Mouse (Mus musculus) mature B cell (primary cell): ENCODE measurements around the gene Fam102a.

Experiments used
- in situ Hi-C: fragments of 300-500 bp; cut with MboI; formaldehyde crosslinking; loops from 2 replicates; pipeline ENCODE4 v1.14.3; 2019

The Fam102a gene

DNA sequence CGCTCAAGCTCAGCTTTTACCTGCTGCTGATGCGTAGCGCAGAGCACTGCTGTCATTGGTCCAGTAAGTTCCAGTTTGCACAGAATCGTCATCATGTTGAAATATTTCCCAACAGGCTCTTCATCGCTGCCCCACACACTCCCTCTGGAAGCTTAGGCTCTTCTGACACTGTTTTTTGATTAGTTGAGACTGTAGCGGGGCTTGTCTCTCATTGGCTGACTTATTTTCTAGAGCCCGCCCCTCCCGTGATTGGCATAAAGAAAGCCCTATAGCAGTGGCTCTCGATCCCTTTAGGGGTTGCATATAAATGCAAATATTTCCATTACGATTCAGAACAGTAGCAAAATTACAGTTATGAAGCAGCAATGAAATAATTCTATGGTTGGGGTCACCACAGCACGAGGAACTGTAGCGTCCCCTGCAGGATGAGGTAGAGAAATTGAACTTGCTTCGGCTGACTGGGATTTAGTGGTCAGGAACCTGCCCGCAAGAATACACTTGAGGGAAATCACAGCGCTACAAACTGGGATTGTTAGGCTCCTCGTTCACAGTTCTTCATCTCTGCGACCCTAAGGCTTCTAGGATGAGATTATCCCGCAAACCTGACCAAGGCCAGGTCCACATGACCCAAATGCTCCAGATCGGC lies 46.4 kb downstream of the Fam102a start:
- in situ Hi-C loops: no loop called here

- in situ Hi-C loops: no loop called here
These were observed 48.0 kb downstream of the Fam102a start for GRCm38 (mm10) chr2:32582830-32583799.

- in situ Hi-C loops: no loop called here
These were observed 50.1 kb downstream of the Fam102a start for GRCm38 (mm10) chr2:32585149-32585714.

DNA sequence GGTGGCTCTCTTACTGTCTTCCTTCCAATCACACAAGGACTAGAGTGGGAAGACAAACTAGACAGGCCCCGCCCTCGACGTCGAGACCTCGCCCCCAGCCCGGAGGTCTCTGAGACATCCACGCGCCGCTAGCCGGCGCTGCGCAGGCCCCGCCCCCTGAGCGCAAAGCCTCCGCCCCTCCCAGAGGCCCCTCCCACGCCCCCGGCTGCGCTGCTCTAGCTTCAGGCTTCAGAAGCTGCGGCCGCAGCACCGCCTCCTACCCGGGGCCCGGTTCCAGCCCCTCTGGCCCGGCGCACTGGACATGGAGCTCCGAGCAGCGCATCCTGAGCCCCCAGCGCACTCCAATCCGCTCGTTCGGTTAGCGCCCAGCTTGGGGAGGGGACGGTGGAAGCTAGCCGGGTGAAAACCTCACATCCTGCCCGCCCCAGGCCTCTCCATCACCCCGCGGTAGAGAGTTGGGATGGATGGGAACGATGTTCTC lies 51.8 kb downstream of the Fam102a start, which contains the start of gene St6galnac4:
St6galnac4 (plus strand) TSS at position 225 of the 481 bp plus-strand sequence.
- in situ Hi-C loops: no loop called here

GRCm38 (mm10) chr2:32587731-32588321 lies 52.7 kb downstream of the Fam102a start:
- in situ Hi-C loops: no loop called here

DNA sequence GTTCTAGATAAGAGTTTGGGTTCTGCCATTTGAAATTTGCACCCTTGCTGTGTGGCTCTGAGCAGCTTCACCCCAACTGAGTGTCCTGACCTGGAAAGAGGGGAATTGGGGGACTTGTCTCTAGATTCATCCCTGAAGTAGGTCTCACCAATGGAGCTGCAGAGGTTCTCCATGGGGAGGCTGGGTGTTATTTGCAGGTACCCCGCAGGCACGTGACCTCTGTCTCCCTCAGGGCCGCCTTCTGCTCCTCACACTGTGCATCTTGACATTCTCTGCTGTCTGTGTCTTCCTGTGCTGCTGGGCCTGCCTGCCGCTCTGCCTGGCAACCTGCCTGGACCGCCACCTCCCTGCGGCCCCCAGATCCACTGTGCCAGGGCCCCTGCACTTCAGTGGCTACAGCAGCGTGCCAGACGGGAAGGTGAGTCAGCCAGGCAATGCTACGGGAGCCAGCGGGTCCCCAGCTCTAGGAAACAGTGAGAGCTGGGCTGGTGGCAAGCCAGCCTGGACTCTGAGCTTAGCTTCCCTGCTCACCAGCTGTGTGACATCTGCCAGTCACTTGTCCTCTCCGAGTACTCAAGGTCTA lies 54.2 kb downstream of the Fam102a start:
- in situ Hi-C loops: no loop called here

DNA sequence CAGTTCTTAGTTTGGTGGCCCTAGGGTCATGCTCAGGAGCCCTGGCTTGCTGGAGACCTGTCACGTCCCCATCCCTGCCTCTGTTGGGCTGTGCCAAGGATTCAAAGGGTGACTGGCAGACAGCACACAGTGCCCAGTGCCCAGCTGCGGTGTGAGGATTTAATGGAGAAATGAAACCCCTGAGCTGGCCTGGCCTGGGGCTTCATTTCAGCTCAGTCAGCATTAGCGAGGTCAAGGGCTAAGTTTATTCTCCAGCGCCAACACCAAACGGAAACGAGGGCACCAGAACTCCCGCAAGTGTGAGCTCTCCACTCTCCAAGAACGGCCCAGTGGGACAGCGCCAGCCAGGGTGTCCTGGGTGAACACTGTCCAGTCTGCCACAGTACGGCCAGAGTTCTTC lies 55.1 kb downstream of the Fam102a start:
- in situ Hi-C loops: no loop called here

DNA sequence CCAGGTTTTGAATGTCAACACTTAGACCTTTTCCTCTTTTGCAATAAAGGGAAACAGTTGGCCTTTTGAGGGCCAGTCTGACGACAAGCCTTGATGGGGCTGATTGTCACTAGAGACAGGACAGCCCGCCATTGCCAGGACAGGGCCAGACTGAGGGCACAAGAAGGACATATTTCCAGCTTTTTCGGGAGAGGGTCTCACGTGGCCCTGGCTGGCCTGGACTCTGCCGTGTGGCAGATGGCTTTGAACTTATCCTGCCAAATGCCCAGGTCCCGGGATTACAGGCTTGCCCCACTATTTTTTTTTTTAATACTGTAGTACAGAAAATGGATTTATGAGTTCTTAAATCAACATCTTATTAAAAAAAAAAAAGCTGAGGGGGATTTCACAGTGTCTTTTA lies 56.1 kb downstream of the Fam102a start:
- in situ Hi-C loops: no loop called here

- in situ Hi-C loops: no loop called here
These were observed 61.6 kb downstream of the Fam102a start for GRCm38 (mm10) chr2:32596725-32597124.

DNA sequence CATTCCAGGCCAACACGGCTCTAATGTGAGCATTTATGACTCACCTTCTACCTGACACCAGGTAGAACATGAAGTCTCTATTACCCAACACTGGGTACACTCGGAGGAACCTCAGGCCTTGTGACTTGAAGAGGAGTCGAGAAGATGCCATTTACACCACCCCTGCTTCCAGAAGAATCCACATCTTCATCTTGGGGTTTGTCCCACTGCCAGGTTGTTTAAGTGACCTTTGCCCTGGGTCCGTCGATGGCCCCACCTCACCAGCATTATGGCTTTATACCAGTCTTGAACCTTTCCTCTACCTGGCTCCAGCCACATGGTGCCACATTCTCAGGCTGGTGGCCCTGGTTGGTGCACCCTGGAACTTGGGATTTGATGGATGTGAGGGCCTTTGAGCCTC lies 62.1 kb downstream of the Fam102a start:
- in situ Hi-C loops: no loop called here

DNA sequence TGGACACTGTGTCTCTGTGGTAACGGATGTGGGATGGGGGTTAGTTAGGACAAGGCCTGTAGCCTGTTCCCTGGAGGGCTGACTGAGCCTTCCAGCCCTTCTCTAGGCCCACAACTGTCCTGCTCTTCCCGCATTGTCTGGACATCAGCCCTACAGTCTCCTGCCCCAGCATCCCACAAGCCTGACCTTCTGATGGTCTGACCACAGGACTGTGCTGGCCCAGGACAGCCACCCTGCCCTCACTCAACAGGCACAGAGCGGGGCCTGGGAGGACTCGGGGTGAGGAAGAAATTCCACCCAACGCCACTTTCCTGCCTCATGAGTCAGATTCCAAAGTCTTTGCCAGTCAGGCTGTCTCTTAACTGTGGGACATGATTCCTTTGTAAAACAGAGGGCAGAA lies 62.6 kb downstream of the Fam102a start:
- in situ Hi-C loops: no loop called here

DNA sequence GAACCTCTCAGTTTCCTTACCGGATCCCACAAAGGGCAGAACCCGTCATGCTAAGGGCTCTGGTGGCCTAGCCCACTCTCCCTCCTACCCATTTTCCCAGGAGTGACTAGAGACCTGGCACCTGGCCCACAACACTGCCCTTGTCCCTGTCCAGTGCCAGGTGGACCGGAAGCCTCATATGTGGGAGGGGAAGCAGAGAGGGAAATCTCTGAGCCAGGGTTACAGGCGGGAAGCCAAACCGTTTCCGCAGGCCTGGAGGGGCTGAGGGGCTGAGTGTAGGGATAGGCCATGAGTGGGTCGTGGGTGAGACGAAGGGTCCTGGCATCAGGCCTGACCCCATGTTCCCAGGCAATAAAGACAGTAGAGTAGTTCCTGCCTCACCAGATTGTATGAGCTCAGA lies 63.4 kb downstream of the Fam102a start:
- in situ Hi-C loops: no loop called here

GRCm38 (mm10) chr2:32599409-32599808 lies 64.3 kb downstream of the Fam102a start, which contains the start of gene St6galnac6:
TSS of gene St6galnac6 (plus strand) at chr2:32599709.
- in situ Hi-C loops: no loop called here

GRCm38 (mm10) chr2:32601417-32602065 lies 66.4 kb downstream of the Fam102a start:
- in situ Hi-C loops: no loop called here

- in situ Hi-C loops: no loop called here
These were observed 67.5 kb downstream of the Fam102a start for GRCm38 (mm10) chr2:32602600-32603054.

DNA sequence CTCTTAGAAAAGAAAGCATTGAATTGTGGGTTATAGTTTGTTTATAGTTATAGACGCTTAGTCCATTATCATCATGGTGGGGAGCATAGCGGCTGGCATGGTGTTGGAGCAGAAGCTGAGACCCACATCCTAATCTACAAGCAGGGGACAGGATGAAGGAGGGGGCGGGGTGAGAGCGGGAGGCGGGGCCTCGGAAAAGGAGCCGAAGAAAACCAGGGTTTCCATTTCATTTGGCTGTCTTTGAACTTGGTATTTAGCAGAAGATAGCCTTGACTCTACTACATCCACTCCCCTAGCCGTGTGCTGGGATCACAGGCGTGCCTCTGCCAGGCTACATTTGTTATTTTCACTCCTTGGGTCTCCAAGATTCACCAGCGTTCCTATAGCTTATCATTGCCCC lies 69.5 kb downstream of the Fam102a start:
- in situ Hi-C loops: no loop called here

GRCm38 (mm10) chr2:32606161-32607142 lies 71.3 kb downstream of the Fam102a start:
- in situ Hi-C loops: no loop called here

GRCm38 (mm10) chr2:32607262-32607947 lies 72.3 kb downstream of the Fam102a start:
- in situ Hi-C loops: no loop called here

DNA sequence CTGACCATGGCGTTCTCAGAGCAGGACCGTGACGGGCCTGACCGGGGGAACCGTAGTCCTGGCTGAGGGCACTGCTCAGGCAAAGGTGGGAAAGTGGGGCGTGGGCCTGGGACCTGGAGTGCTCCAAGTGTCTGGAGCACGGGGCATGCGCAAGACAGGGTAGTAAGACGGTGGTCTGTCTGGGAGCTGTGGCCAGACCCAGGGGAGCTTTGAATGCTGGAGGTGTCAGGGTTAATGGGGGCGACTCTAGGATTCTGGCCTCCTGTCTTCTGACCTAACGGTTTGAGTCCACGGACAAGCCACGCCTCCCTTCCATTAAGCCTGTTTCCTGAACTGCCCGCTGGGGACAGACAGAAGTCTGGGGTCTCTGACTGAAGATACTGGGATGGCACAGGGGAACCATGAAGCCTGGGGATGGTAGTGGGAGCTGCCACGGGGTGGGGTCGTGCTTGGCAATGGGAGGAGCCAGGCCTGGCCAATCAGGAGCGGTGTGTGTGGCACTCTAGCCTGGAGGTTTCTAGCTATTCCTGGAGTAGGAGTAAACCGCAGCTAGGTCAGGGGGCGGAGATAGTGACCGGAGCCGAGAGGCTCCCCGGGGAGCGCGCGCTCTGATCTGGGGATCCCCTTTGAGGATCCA lies 73.1 kb downstream of the Fam102a start:
- in situ Hi-C loops: no loop called here
